Mouse (Mus musculus): ENCODE measurements around the gene Actl7b. TPM values are rescaled to one million over a fixed set of nuclear protein-coding genes. Genes with fewer than 3 reads are reported as not detected.

The Actl7b gene
- total RNA-seq, 2 experiments from 2014 or later, result 0.26 to 0.32 TPM

- H3K4me3 ChIP-seq, result no peak overlapping the region
- no peak overlapping the region for H3K27ac ChIP-seq
- peak; percentile 57 for TF ChIP-seq CTCF (conservative IDR thresholded peaks at IDR 0.05)
- DNase-seq (ENCODE audit: low spot score in 2 of 2), result peak in 1 of 2 experiments; percentile 8
Observed at GRCm38 (mm10) chr4:56725839-56726238, 15.4 kb downstream of the Actl7b start.

DNA sequence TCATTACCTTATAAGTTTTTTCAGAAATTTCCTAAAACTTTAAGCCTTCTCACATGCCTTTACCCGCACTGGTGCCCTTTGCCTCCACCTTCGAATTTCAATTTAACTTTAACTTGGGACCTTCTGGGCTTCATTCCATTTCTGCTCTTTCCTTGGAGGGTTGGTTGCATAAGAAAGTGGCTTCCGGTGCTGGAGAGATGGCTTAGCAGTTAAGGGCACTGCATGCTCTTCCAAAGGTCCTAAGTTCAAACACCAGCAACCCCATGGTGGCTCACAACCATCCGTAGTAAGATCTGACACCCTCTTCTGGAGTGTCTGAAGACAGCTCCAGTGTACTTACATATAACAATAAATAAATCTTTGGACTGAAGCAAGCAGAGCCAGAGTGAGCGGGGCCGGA is 18.0 kb downstream of the Actl7b start:
- Histone ChIP-seq H3K4me3 (no peak overlapping the region), H3K27ac (no peak overlapping the region)
- peak in 1 of 2 experiments; percentile 1 for DNase-seq (ENCODE audit: low spot score in 2 of 2)
- no peak for TF ChIP-seq CTCF (conservative IDR thresholded peaks at IDR 0.05)

- no peak for TF ChIP-seq CTCF (conservative IDR thresholded peaks at IDR 0.05)
- Histone ChIP-seq H3K27ac (no peak overlapping the region), H3K4me3 (no peak overlapping the region)
- DNase-seq (ENCODE audit: low spot score in 2 of 2), result no peak
Observed at GRCm38 (mm10) chr4:56722346-56722745, 18.9 kb downstream of the Actl7b start.

DNA sequence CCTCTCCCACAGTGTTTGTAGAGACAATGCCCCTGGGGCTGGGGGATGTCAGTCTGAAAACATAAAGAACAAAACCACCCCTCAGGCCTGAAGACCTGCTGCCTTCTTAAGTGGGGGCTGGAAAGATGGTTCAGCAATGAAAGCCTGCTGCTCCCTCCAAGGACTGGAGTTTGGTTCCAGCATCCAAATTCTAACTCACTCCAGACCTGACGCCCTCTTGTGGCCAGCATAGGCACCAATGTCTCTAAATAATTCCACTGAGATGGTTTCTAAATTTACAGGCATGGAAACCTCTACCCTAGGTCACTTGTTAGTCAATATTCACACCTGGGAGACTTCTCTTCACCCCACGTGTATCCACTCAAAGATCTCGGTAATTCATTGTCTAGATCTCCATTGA is 19.8 kb downstream of the Actl7b start:
- Histone ChIP-seq H3K4me3 (no peak overlapping the region), H3K27ac (no peak overlapping the region)
- DNase-seq (ENCODE audit: low spot score in 2 of 2), result peak in 1 of 2 experiments; percentile 49
- TF ChIP-seq CTCF (conservative IDR thresholded peaks at IDR 0.05), result peak; percentile 81

DNA sequence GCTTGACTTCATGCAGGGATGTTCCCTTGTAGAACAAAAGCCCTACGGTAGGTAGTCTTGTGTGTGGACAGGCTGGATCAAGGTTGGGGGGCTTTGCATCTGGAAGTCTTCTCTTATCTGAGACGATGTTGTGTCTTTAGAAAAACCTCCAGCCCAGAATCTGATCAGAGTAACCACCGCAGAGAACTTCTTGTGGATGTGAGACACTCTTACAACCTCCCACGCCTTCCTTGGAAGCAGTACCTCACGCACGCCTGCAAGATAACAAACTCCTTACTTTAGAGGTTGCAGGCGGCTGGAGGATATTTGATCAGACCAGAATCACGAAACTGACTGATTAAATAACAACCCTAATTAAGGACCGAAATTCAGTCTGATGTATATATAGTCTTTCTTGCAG is 20.8 kb downstream of the Actl7b start:
- Histone ChIP-seq H3K27ac (no peak overlapping the region), H3K4me3 (no peak overlapping the region)
- no peak for DNase-seq (ENCODE audit: low spot score in 2 of 2)
- no peak for TF ChIP-seq CTCF (conservative IDR thresholded peaks at IDR 0.05)

GRCm38 (mm10) chr4:56719456-56719855 is 21.8 kb downstream of the Actl7b start:
- Histone ChIP-seq H3K4me3 (no peak overlapping the region), H3K27ac (no peak overlapping the region)
- no peak for TF ChIP-seq CTCF (conservative IDR thresholded peaks at IDR 0.05)
- no peak for DNase-seq (ENCODE audit: low spot score in 2 of 2)

DNA sequence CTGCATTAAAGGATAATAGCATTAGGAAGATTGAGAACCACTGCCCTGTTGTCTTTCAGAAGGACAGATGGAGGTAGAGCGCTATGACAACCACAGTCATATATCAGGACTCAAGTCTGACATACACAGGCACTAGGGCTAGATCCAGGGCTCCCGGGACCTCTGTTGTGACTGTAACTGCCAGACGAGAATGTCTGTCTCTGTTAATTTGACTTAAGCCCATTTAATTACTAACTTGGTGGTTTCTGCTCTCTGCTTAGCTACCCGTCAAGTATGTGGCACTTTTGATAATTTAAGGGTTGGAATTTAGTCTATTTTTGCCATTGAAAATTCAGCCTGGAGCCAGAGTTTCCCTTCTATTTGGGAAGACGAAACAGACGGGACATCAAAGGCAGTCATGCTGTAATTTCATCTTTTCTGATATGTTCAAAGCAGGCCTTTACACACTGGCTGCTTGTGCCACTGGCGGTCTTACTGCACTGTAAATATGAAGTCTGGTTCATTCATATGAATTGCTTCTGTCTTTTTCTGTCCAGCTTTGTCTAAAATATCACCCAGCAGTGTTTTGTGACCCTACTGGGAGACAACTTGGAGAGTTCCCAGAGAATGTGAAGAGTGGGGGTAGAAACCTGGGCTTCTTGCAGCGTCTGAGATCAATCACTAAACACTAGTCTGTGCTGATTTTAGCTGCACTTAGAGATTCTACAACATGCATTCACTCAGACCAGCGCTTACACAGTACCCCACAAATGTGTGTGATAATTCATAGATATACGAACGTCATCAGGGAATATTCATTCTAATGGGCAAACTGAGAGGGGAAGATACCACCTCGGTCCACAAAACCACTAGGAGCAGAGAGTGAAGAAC is 22.4 kb downstream of the Actl7b start:
- H3K4me3 ChIP-seq, result no peak overlapping the region
- no peak overlapping the region for H3K27ac ChIP-seq
- DNase-seq (ENCODE audit: low spot score in 2 of 2), result no peak
- no peak for TF ChIP-seq CTCF (conservative IDR thresholded peaks at IDR 0.05)

- TF ChIP-seq CTCF (conservative IDR thresholded peaks at IDR 0.05), result no peak
- no peak for DNase-seq (ENCODE audit: low spot score in 2 of 2)
- Histone ChIP-seq H3K4me3 (no peak overlapping the region), H3K27ac (no peak overlapping the region)
Observed at GRCm38 (mm10) chr4:56717932-56718331, 23.3 kb downstream of the Actl7b start.

- Histone ChIP-seq H3K27ac (no peak overlapping the region), H3K4me3 (no peak overlapping the region)
- TF ChIP-seq CTCF (conservative IDR thresholded peaks at IDR 0.05), result no peak
- DNase-seq (ENCODE audit: low spot score in 2 of 2), result no peak
Observed at GRCm38 (mm10) chr4:56716801-56717200, 24.4 kb downstream of the Actl7b start.

DNA sequence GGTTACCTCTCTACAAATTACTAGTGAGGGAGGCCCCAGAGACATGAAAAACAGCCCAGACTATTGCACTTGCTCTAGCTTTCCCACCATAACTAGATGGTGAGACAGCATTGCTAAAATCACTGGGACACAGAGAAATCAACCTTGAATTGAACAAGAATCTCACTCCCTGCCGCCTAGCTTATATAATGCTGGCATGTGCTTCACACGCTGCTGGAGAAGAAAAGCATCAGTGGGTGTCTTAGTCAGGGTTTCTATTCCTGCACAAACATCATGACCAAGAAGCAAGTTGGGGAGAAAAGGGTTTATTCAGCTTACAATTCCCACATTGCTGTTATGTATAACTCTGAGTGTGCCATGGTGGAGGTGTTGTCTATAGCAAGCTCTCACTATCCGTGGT is 28.1 kb downstream of the Actl7b start:
- Histone ChIP-seq H3K27ac (no peak overlapping the region), H3K4me3 (no peak overlapping the region)
- peak in 1 of 2 experiments; percentile 29 for DNase-seq (ENCODE audit: low spot score in 2 of 2)
- TF ChIP-seq CTCF (conservative IDR thresholded peaks at IDR 0.05), result no peak

DNA sequence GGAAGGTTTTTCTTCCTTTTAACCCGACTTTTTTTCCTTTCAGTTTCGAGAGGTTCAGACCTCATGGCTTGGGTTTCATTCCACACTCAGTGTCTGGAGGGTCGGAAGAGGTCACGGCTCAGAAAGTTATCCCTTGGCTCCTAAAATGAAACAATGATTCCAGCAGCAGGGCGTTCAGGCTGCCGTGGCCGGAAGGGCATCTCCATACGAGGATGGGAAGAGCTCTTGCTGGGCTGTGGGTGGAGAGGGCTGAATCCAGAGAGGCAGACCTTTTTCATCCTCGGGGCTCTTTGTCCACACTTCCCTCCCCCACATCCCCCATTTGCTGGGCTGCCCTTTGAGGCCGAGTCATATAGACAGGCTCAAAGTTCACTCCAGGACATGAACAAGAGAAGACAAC is 39.0 kb downstream of the Actl7b start:
- TF ChIP-seq CTCF (conservative IDR thresholded peaks at IDR 0.05), result no peak
- Histone ChIP-seq H3K4me3 (no peak overlapping the region), H3K27ac (no peak overlapping the region)
- no peak for DNase-seq (ENCODE audit: low spot score in 2 of 2)

DNA sequence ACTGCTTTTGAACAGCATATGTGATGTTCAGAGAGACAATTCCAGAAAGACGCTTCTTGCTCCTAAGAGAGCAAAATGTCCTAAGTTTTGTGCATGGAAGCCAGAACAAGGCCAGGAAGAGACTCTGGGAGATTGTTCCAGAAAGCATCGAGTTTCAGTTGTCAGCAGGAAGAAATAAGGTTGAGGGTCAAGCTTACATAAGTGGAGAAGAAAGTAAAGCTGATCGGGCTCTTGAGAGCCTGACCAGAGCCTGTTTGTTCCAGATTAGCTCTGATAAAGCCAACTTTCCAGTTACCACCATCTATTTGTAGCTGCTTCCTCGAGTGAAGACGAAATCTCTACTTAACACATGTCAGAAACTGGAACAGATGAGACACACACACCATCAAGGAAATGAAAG is 42.6 kb downstream of the Actl7b start:
- TF ChIP-seq CTCF (conservative IDR thresholded peaks at IDR 0.05), result no peak
- no peak for DNase-seq (ENCODE audit: low spot score in 2 of 2)
- H3K4me3 ChIP-seq, result no peak overlapping the region
- no peak overlapping the region for H3K27ac ChIP-seq

- TF ChIP-seq CTCF (conservative IDR thresholded peaks at IDR 0.05), result no peak
Observed at GRCm38 (mm10) chr4:56696401-56696800, 44.8 kb downstream of the Actl7b start.

More at GRCm38 (mm10) chr4:56696401-56696800, 44.8 kb downstream of the Actl7b start:
- H3K4me3 ChIP-seq, result no peak overlapping the region
- no peak for DNase-seq (ENCODE audit: low spot score in 2 of 2)
- H3K27ac ChIP-seq, result no peak overlapping the region

Other genes starting within 250 kb of the Actl7b start
- gene Gm26657, start 1.4 kb downstream of the Actl7b start, total RNA-seq (2021), result not detected
- not detected for gene Actl7a, start 2.0 kb upstream of the Actl7b start, total RNA-seq (2021)
- gene Elp1, start 60.9 kb upstream of the Actl7b start, total RNA-seq (2021), result 10 to 100 TPM; 61.9 to 63.7 TPM
- 10 to 100 TPM; 17.6 to 18.1 TPM for gene Fam206a, start 60.9 kb upstream of the Actl7b start, total RNA-seq (2021)
- gene Ctnnal1, start 123.7 kb upstream of the Actl7b start, total RNA-seq (2021), result 10 to 100 TPM; 14.3 to 17.4 TPM
- 10 to 100 TPM; 33.7 to 37.2 TPM for gene Tmem245, start 206.0 kb upstream of the Actl7b start, total RNA-seq (2021)
- 100 to 1,000 TPM; 222 to 227 TPM for gene Frrs1l, start 248.9 kb upstream of the Actl7b start, total RNA-seq (2021)

Measured in layer of hippocampus, adult 2 months (tissue).